Mouse (Mus musculus) activated CD4-positive, CD25-positive, alpha-beta regulatory T cell (primary cell): ENCODE measurements around the gene Eif4g3. TPM values are rescaled to one million over a fixed set of nuclear protein-coding genes. Genes with fewer than 3 reads are reported as not detected.

Experiments used
- polyA plus RNA-seq, 2 experiments: library from polyadenylated mRNA; unstranded; fragments of 100-300 nt; shearing (Covaris generic); gene quantifications; one replicate each; pipeline ENCODE4 v1.2.1; 2017

The Eif4g3 gene
- 10 to 100 TPM; 56.5 to 78.3 TPM for polyA plus RNA-seq

DNA sequence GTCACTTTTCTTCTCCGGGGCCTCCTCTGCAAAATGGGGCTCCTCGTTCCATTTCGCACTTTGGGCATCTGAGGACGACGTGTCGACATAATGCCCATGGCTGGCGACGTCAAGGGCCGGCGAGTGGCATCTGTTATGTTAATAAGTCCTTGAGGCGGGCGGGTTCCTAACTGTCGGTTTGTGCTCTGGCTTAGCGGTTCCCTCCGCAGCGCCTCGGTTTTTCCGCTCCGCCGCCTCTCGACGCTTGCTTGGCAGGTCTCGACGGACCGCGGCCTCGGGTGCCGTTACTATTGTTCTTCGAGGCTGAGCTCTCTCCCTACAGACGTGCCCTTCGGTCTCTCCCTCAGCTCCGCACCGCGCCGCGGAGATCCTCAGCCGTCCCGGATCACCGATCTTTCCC lies at the start of gene Eif4g3:
Gene Eif4g3 (plus strand): TSS at position 133 of the 400 bp plus-strand sequence.

GRCm38 (mm10) chr4:138216200-138216890 lies 223.5 kb downstream of the Eif4g3 start, which contains the start of gene Hp1bp3:
Gene Hp1bp3 (plus strand): TSS chr4:138216296.

GRCm38 (mm10) chr4:138250088-138250960 lies 257.5 kb downstream of the Eif4g3 start, which contains the start of the genes Sh2d5 and Kif17:
Gene Sh2d5 (plus strand): TSS chr4:138250403.
Gene Kif17 (plus strand): TSS chr4:138250435.

Other genes with a start within 250 kb of the Eif4g3 start
- under 1 TPM; 0.81 to 0.97 TPM for gene Alpl, start 196.6 kb upstream of the Eif4g3 start, polyA plus RNA-seq
- gene Ece1, start 130.8 kb upstream of the Eif4g3 start, polyA plus RNA-seq: 10 to 100 TPM; 18.7 to 22.2 TPM
- gene Hp1bp3, start 223.3 kb downstream of the Eif4g3 start, polyA plus RNA-seq: 100 to 1,000 TPM; 187 to 191 TPM